Mouse (Mus musculus) limb, embryonic 15.5 days (tissue): Measurements from ENCODE around the gene Ddx52. TPM values are rescaled to one million over a fixed set of nuclear protein-coding genes. Genes with fewer than 3 reads are reported as not detected.

Experiments used
- ATAC-seq: fragments of 200-750 bp; cut with Nextera tagmentation; 2 replicates; pipeline ENCODE4 v1.8.0; 2017; ENCODE audit warnings: low read depth, moderate TSS enrichment; ENCODE audit not compliant: insufficient number of reproducible peaks, low FRiP score, low TSS enrichment
- H3K27ac ChIP-seq: fragments of 300-500 bp; sonication (generic); 2 replicates; pipeline ENCODE4 v1.5.1; 2015; ENCODE audit warnings: moderate library complexity, mild to moderate bottlenecking, inconsistent platforms
- H3K27me3 ChIP-seq: fragments of 300-500 bp; sonication (generic); 2 replicates; pipeline ENCODE4 v1.6.1; 2015; ENCODE audit warnings: inconsistent platforms
- H3K36me3 ChIP-seq: fragments of 300-500 bp; sonication (generic); 2 replicates; pipeline ENCODE4 v1.6.1; 2015; ENCODE audit warnings: inconsistent platforms
- H3K4me1 ChIP-seq: fragments of 300-500 bp; sonication (generic); 2 replicates; pipeline ENCODE4 v1.6.1; 2015; ENCODE audit warnings: inconsistent platforms
- H3K4me2 ChIP-seq: fragments of 300-500 bp; sonication (generic); 2 replicates; pipeline ENCODE4 v1.6.1; 2015; ENCODE audit warnings: mild to moderate bottlenecking, inconsistent platforms
- H3K4me3 ChIP-seq: fragments of 300-500 bp; sonication (generic); 2 replicates; pipeline ENCODE4 v1.5.1; 2015; ENCODE audit warnings: mild to moderate bottlenecking, inconsistent platforms
- H3K9ac ChIP-seq: fragments of 300-500 bp; sonication (generic); 2 replicates; pipeline ENCODE4 v1.6.1; 2015; ENCODE audit warnings: inconsistent platforms
- H3K9me3 ChIP-seq: fragments of 300-500 bp; sonication (generic); 2 replicates; pipeline ENCODE4 v1.6.1; 2016; ENCODE audit warnings: inconsistent platforms
- WGBS: fragments of 180-500 bp; shearing (Covaris S2); methylation state at CpG from one replicate; pipeline ENCODE4 v1.1.7; 2015; 5-methylcytosine and 5-hydroxymethylcytosine counted together
- polyA plus RNA-seq: library from polyadenylated mRNA; unstranded; fragments of >200 nt; fragmentation: Nextera tagmentation; extraction: Ambion mirVana; gene quantifications from 2 replicates; pipeline ENCODE4 v1.2.1, GENCODE M21; 2015

The Ddx52 gene
- 29.4 and 32.5 TPM in 2 replicates for polyA plus RNA-seq

DNA sequence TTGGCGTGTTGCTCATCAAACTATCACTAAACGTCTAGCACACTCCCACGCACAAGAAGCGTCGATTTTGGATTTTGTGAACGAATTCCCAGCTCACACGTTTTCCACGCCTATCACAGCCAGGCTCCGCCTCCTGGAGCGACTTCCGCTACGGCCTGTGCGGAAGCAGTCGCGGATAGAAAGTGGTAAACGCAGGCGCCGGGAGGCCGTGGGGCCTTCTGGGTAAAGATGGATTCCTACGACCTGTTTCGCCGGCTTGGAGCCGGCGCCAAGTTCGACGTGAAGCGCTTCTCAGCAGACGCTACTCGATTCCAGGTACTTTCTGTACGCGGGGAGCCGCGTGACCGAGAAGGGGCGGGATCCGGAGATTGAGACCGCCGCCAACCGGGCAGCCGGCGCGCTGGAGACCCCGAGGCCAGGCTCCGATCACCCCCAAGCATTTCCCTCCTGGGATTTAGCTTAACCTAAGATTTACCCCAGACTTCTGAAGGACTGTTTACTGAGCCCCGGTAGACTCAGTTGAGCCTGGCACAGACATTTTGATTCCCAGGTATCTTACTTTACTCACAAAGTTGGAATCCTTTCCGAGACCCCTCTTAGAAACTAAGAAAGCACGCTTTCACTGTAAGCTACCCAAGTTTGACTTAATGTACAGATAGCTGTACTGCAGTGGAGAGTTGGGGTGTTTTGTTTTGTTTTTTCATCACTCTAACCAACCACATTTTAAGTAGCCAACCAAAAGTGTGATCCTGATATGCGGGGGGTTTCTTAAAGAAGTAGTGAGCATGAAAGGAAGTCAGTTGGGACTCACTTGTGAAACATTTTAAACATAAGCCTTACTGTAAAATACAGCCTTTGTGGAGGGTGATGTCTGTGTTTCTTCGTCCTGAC is at the start of gene Ddx52:
Ddx52 (plus strand) TSS at position 113 of the 891 bp plus-strand sequence.
- WGBS, result under 1% methylated on average over 49 of the region's 49 CpGs

DNA sequence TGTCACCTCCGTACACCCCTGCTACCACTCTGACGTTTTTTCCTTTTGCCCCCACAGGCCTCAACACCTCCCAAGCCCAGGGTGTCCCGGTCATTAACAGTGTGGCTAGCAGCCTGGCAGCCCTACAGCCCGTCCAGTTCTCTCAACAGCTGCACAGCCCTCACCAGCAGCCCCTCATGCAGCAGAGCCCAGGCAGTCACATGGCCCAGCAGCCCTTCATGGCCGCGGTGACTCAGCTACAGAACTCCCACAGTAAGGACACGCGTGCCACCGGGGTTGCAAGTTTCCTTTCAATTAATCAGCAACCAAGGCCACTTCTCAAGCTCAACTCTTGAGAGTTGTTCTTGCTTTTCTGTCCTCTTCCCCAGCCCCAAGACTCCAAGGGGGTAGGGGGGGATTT is 48.5 kb upstream of the Ddx52 start:
- no peak overlapping the region for H3K4me3 ChIP-seq
- 66% methylated on average over 9 of the region's 9 CpGs for WGBS
- H3K27ac ChIP-seq, result no peak overlapping the region
- H3K4me2 ChIP-seq, result no peak overlapping the region
- no peaks in the 10 kb centered on the region for H3K27me3 ChIP-seq
- H3K36me3 ChIP-seq, result no peaks in the 10 kb centered on the region
- no peaks in the 10 kb centered on the region for H3K4me1 ChIP-seq
- H3K9me3 ChIP-seq, result no peaks in the 10 kb centered on the region
- H3K9ac ChIP-seq, result no peak overlapping the region
- no peak for ATAC-seq

More for the DNA sequence above, at the start of gene Ddx52:
- ATAC-seq, result peak; percentile 81; the same call in 1 of the 2 replicates
- Histone ChIP-seq H3K4me1 (no peaks in the 10 kb centered on the region), H3K27ac (peak within 1 kb of the TSS; percentile 87), H3K4me2 (peak within 1 kb of the TSS; percentile 48), H3K27me3 (0 out of 2 replicates have a peak, but pooled peaks cover 6% of the 10 kb centered on the region), H3K4me3 (peak within 1 kb of the TSS; percentile 83), H3K36me3 (peaks cover 32% of the 10 kb centered on the region), H3K9me3 (no peaks in the 10 kb centered on the region), H3K9ac (peak within 1 kb of the TSS; percentile 81)

DNA sequence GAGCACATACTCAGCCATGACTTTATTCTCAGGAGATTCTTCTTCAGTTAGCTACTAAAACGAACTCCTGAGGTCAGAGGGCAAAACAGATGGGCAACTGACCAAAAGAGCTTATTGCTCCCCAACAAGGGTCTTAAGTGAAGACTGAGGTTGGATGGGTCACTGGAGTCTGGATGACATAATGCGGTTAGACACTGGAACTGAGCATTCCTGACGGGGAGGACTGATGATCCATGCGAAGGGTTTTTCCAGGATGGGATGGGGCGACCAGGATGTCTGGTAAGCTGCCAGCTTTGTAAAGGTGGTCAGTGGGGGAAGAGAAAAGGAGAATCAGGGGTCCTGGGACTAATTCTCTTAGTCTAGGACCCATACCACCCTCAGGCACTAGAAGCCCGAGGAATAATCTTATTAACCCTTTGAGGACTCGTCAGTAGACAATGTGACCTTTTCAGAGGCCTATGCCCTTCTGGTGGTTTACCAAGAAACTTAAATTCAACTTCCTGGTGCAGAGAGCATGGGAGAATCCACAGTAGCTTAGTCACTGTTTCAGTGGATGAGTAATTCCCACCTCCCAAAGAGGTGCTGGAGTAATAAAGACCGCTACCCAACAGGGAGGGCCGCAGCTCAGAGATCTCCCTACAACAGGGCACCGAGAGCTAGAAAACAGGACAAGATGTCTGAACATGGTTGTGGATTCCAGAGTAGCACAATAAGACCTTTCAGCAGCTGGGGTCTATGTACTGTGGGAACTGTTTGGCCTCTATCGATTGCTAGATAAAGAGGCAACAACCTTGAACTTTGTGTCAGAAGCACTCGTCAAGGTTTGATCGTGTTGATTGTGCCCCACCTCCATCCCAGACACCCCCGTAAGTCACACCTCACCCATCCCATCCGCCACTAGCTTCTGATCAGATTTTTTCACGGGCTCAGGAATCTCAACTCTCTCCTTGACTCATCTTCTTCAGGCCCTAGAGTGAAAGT is 45.1 kb upstream of the Ddx52 start:
- ATAC-seq, result no peak
- Histone ChIP-seq H3K36me3 (no peaks in the 10 kb centered on the region), H3K4me3 (no peak overlapping the region), H3K27ac (no peak overlapping the region), H3K4me1 (no peaks in the 10 kb centered on the region), H3K27me3 (no peaks in the 10 kb centered on the region), H3K9ac (no peak overlapping the region), H3K9me3 (no peaks in the 10 kb centered on the region), H3K4me2 (no peak overlapping the region)
- WGBS, result 80% methylated on average over 16 of the region's 16 CpGs

DNA sequence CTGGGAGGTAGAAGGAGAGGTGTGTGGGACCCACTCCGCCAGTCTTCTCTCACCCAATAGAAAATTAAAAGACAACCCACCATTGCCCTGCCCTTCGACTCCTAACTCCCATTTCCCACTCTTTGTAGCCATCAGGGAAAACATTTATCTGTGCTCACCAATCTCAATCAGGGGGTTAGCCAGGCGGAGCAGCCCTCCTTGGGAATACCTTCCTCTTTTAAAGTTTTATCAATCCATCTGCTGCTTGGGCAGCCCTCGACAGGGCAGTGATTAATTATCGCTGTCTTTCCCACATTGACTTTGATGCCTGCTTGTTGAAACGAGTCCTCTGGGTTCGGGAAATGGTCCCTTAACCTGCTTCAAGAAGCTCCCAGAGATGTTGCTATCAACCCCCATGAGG is 44.3 kb upstream of the Ddx52 start:
- ATAC-seq, result no peak
- H3K4me2 ChIP-seq, result no peak overlapping the region
- WGBS, result 57% methylated on average over 7 of the region's 7 CpGs
- H3K4me3 ChIP-seq, result no peak overlapping the region
- no peak overlapping the region for H3K9ac ChIP-seq
- H3K36me3 ChIP-seq, result no peaks in the 10 kb centered on the region
- H3K9me3 ChIP-seq, result no peaks in the 10 kb centered on the region
- no peak overlapping the region for H3K27ac ChIP-seq
- no peaks in the 10 kb centered on the region for H3K27me3 ChIP-seq
- H3K4me1 ChIP-seq, result no peaks in the 10 kb centered on the region

DNA sequence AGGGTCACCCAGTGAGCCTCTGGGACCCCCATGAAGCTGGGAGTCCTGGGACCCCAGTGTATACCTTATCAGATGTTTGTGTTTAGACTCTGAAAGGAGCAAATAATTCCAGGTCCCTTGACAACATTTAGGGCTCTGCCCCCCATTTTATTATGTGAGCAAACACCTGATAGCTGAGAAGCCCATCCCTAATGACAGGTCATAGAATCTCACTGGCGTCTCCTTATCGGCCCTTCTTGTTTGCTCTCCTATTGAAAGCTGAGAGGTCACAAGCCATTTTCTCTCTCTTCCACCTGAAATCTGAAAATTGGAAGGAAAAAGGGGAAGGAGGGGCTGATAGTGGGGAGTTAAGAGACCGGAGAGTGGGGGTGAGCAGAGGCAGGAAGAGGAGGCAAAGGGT is 39.0 kb upstream of the Ddx52 start:
- WGBS, result 71% methylated on average over 3 of the region's 3 CpGs
- no peak for ATAC-seq
- H3K36me3 ChIP-seq, result no peaks in the 10 kb centered on the region

DNA sequence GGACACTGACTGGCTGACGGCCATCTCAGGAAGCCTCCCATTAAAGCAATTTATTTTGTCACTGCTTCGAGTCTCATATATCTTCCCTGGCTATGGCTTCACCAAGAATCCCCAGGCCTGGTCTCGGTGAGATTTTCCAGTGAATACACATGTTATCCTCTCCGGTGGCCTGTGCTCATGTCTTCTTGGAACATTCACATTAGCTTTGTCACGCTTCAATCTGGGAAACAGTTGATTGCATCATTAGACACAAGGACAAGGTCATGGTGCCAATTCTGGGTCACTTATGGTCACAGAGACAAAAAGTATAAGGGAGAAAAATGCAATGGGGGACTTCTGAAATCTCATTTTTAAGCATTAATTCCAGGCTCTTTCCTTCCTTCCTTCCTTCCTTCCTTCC is 36.1 kb upstream of the Ddx52 start:
- no peaks in the 10 kb centered on the region for H3K36me3 ChIP-seq
- 63% methylated on average over 5 of the region's 5 CpGs for WGBS

More for the DNA sequence above, 39.0 kb upstream of the Ddx52 start:
- H3K9ac ChIP-seq, result no peak overlapping the region
- no peak overlapping the region for H3K4me3 ChIP-seq
- H3K9me3 ChIP-seq, result no peaks in the 10 kb centered on the region
- no peaks in the 10 kb centered on the region for H3K4me1 ChIP-seq
- H3K27me3 ChIP-seq, result no peaks in the 10 kb centered on the region
- no peak overlapping the region for H3K27ac ChIP-seq
- no peak overlapping the region for H3K4me2 ChIP-seq

DNA sequence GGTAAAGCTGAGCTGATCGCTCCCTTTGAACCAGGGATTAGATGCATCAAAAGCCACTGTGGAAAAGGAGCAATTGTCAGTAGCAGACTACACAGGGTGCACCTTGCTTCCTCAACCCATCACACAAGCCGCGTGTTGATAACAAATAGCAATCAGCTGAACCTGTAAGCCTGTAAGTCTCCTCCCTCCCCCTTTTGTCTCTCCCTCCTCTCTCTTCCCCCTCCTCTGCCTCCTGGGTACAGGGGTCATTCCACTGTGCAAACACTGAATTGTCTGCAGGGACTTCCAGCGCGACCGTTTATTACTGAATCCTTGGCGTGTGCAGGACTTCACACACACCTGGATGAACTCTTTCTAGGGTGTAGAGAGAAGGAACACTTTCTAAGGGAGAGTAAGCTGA is 33.5 kb upstream of the Ddx52 start:
- Histone ChIP-seq H3K4me3 (no peak overlapping the region), H3K9ac (no peak overlapping the region), H3K36me3 (no peaks in the 10 kb centered on the region), H3K4me1 (no peaks in the 10 kb centered on the region), H3K9me3 (no peaks in the 10 kb centered on the region), H3K27me3 (no peaks in the 10 kb centered on the region), H3K4me2 (no peak overlapping the region), H3K27ac (no peak overlapping the region)
- ATAC-seq, result no peak
- WGBS, result 40% methylated on average over 7 of the region's 7 CpGs

More for the DNA sequence above, 36.1 kb upstream of the Ddx52 start:
- Histone ChIP-seq H3K27ac (no peak overlapping the region), H3K4me3 (no peak overlapping the region), H3K4me2 (no peak overlapping the region), H3K4me1 (no peaks in the 10 kb centered on the region), H3K9ac (no peak overlapping the region), H3K9me3 (no peaks in the 10 kb centered on the region), H3K27me3 (no peaks in the 10 kb centered on the region)
- ATAC-seq, result no peak

DNA sequence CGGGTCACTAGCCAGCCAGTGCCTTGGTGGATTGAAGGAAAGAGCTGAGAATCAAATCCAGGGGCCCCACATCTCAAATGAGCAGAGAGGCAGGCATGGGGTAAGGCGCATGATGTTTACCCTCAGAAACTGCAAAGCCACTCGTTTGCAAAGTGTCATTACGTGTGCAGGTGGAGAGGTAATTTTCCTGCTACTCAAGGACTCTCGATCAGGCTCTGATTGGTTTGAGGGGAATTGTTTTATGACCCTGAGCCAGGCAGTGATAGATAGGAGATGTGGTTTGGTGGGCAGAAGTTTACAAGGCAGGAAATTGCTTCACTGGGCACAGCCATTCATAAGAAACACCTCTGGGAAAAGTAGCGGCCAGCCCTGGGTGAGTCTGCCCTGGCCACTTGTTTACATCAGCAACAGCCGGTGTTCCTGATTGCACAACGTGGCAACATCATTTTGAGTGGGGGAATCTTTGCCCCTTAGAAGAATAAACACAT is 28.0 kb upstream of the Ddx52 start:
- H3K27ac ChIP-seq, result no peak overlapping the region
- no peak overlapping the region for H3K4me3 ChIP-seq
- no peaks in the 10 kb centered on the region for H3K4me1 ChIP-seq
- no peak overlapping the region for H3K9ac ChIP-seq
- no peaks in the 10 kb centered on the region for H3K27me3 ChIP-seq
- no peaks in the 10 kb centered on the region for H3K36me3 ChIP-seq
- no peaks in the 10 kb centered on the region for H3K9me3 ChIP-seq
- ATAC-seq, result no peak
- no peak overlapping the region for H3K4me2 ChIP-seq
- WGBS, result 27% methylated on average over 8 of the region's 8 CpGs

DNA sequence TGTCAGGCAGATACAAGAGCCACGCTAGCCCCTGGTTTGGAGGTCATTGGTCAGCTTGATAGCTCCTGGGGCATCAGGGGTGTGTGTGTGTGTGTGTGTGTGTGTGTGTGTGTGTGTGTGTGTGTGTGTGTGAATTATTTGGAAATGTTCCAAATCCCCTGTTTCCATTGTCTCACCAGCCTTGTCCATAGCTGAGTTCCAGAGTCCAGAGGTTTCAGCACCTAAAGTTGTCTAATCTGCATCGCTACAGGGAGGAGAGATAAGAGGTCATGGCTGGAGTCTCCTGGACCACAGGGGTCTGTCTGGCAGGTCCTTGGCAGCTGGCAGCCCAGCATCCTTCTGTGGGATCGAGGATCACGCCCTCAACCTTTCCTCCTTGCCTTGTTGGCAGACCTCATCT is 27.4 kb upstream of the Ddx52 start:
- Histone ChIP-seq H3K9ac (no peak overlapping the region), H3K4me2 (no peak overlapping the region), H3K27me3 (no peaks in the 10 kb centered on the region), H3K27ac (no peak overlapping the region), H3K4me1 (no peaks in the 10 kb centered on the region), H3K9me3 (no peaks in the 10 kb centered on the region), H3K4me3 (no peak overlapping the region), H3K36me3 (no peaks in the 10 kb centered on the region)
- ATAC-seq, result no peak
- WGBS, result 80% methylated on average over 4 of the region's 4 CpGs

DNA sequence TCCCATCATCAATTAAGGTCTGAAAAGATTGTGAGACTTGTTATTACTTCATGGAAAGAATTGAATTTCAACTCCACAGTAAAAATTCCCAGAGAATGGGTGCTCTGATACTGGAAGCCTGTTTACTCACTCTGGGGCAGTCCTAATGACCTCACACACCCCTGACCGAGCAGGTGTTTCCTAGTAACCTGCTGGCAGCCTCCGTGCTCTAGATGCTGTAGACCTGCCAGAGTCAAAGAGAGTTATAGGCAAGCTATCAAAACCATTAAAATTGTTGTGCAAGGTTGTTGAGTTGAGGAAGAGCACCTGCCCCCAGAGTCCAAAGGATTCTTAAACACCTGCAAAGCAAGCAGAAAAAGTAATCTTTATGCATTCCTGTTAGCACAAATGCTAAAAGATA is 19.3 kb upstream of the Ddx52 start:
- WGBS, result 39% methylated on average over 2 of the region's 2 CpGs
- H3K4me2 ChIP-seq, result no peak overlapping the region
- no peaks in the 10 kb centered on the region for H3K4me1 ChIP-seq
- H3K27me3 ChIP-seq, result peaks cover 3% of the 10 kb centered on the region; the same call in 1 of the 2 replicates
- H3K9ac ChIP-seq, result no peak overlapping the region
- H3K27ac ChIP-seq, result no peak overlapping the region
- no peaks in the 10 kb centered on the region for H3K9me3 ChIP-seq
- H3K4me3 ChIP-seq, result no peak overlapping the region
- H3K36me3 ChIP-seq, result no peaks in the 10 kb centered on the region
- no peak for ATAC-seq

DNA sequence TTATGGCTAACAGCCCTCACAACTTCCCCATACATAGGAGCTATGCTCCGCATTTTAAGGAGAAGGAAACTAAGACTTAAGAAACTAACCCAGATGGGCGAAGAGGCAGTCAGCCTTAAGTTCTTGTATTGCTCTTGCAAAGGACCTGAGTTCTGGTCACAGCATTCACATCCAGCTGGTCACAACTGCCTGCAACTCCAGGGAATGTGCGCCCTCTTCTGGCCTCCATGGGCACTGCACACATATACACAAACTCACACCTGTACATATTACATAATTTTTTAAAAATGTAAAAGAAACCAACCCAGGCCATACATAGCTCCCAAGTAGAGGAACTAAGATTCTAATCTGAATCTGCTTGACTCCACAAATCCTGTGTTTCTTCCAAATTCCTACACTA is 14.8 kb upstream of the Ddx52 start:
- no peak overlapping the region for H3K27ac ChIP-seq
- H3K4me2 ChIP-seq, result no peak overlapping the region
- no peak for ATAC-seq
- no peak overlapping the region for H3K9ac ChIP-seq
- H3K4me1 ChIP-seq, result no peaks in the 10 kb centered on the region
- peaks cover 3% of the 10 kb centered on the region; the same call in 1 of the 2 replicates for H3K27me3 ChIP-seq
- 65% methylated on average over 3 of the region's 3 CpGs for WGBS
- no peaks in the 10 kb centered on the region for H3K36me3 ChIP-seq
- H3K9me3 ChIP-seq, result no peaks in the 10 kb centered on the region
- H3K4me3 ChIP-seq, result no peak overlapping the region
